Mouse (Mus musculus) CD4-positive helper T cell, adult 2 months (primary cell): ENCODE data around the gene Upp1.
"Not testable (repeated sequence)": the region's sequence is repeated elsewhere in the genome, so short reads cannot be mapped to it uniquely, and the experiment has no call there.

Source experiments
- DNase-seq: peaks from one replicate; pipeline ENCODE4 v3.0.0-alpha.2; 2012; ENCODE audit warnings: low read depth, missing footprints, low spot score

Gene Upp1

DNA sequence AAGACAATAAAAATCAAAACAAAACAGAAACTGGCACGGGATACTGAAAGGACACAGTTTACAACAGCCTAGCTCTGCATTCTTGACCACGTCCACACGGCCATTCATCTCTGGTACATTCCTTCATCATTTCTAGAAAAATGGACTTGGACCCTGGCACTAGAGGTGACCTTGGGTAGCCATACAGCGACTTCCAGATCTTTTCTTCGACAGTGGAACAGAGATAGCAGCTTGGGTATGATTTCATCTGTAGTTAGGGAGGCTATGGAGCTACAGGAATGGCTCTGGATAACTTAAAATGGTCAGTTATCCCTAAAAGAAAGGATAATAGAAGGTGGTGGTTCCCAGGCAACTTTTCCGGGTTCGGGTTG, at the start of gene Upp1:
TSS of gene Upp1 (plus strand) at position 54 of the 371 bp plus-strand sequence.
- DNase-seq, result no peak

GRCm38 (mm10) chr11:9076444-9076843, 41.5 kb upstream of the Upp1 start:
- no peak for DNase-seq

DNA sequence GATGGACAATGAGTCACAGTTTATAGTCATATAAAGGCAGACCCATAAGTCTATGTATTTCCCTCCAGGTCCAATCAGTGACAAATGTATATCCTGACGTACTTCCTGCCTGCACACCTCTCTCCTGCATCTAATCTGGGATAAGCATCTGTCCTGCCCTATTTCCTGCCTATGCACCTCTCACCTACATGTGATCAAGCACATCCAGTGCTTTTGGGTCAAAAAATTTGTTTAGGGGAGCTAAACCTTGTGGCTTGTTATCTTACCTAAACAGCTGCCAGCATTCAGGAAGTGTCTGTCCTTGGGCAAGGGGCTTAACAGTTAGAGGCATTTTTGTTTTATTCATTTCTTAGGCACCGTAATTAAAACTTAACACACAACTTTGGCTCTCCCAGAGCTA, 4.7 kb upstream of the Upp1 start:
- no peak for DNase-seq

GRCm38 (mm10) chr11:9115367-9116120, 2.4 kb upstream of the Upp1 start:
- DNase-seq, result no peak

GRCm38 (mm10) chr11:9116121-9116520, 1.8 kb upstream of the Upp1 start:
- DNase-seq, result no peak

- no peak for DNase-seq
These were observed 987 bp upstream of the Upp1 start for GRCm38 (mm10) chr11:9116916-9117315.

GRCm38 (mm10) chr11:9117358-9118049, 399 bp upstream of the Upp1 start:
- DNase-seq, result no peak

DNA sequence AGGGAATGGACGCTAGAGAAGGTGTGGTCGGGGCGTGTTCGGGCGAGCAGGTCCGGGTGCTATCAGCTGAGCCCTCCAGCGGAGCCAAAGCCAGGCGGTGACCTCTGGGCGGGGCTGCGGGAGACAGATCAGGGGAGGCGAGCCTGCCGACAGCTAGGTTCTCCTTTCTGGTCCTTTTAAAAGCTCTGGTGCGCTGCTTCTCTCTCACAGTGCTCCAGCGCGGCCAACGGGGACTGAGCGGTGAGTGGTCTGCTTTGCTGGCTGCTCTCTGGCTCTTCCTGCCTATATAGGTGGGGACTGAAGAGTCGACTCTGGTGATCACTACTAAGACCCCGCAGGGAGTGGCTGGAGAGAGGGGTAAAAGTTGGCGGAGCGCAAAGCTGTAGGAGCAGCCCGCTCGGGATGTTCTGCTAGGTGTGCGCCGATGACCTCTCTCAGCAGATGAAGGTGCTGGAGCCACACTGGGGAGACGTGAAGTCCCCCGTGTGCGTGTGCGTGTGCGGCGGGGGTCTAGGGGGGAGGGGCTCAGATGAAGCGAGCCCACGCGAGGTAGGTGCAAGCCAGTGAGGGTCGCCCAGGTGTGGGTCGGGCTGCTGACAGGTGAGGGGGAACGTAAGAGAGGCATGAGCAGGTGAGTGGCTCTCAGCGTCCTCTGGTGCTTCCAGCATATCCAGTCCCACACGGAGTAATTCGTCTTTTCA, 668 bp downstream of the Upp1 start:
- DNase-seq, result no peak

- DNase-seq, result no peak
These were observed 1.5 kb downstream of the Upp1 start for GRCm38 (mm10) chr11:9119231-9120020.

- DNase-seq, result no peak
These were observed 4.4 kb downstream of the Upp1 start for GRCm38 (mm10) chr11:9122315-9122714.

GRCm38 (mm10) chr11:9126373-9127107, 8.6 kb downstream of the Upp1 start:
- no peak for DNase-seq

- DNase-seq, result no peak
These were observed 10.2 kb downstream of the Upp1 start for GRCm38 (mm10) chr11:9128110-9128509.

GRCm38 (mm10) chr11:9129528-9129927, 11.6 kb downstream of the Upp1 start:
- DNase-seq, result no peak

GRCm38 (mm10) chr11:9131688-9132087, 13.8 kb downstream of the Upp1 start:
- DNase-seq, result no peak

DNA sequence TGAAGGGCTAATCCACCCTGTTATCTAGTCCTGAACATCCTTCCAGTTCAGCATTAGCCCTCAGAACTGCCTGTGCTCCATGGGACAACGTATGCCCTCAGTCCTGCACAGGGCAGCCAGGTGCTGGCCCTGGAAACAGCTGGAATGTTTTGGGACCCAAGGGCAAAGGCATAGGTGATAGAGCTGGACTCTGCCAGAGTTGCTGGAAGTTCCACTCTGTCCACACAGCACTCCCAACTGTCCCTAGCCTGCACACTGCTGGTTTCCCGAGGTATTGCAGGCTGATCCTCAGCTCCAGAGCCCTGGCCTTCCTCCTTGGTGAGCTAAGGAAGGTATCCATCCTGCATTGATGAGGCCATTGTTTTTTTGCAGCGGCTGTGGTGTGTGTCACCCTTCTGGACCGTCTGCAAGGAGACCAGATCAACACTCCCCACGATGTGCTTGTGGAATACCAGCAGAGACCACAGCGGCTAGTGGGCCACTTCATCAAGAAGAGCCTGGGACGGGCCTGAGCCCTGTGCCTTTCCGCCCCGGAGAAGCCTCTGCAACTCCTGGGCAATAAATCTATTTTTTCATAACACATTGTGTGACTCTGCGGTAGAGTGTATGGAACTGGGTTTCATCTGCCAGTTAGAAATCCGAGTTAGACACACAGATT, 17.8 kb downstream of the Upp1 start:
- DNase-seq, result no peak

DNA sequence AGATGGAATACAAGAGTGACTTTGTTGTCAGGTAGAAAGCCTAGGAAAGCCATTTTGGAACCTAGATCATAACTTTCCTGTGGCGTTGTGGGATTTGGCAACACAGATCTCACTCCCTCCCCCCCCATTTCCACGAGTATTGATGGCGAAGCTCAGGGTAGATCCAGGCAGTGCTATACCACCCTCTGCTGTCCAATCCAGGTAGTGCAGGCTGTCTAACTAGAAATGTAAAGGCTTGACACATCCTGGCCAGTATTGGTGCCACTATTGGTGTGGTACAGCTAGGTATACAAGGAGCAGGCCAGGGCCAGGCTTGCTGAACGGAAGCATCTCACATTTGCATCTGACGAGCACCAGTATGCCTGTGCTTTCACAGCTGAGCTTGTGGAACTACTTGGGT, 18.6 kb downstream of the Upp1 start:
- DNase-seq, result peak; percentile 40

DNA sequence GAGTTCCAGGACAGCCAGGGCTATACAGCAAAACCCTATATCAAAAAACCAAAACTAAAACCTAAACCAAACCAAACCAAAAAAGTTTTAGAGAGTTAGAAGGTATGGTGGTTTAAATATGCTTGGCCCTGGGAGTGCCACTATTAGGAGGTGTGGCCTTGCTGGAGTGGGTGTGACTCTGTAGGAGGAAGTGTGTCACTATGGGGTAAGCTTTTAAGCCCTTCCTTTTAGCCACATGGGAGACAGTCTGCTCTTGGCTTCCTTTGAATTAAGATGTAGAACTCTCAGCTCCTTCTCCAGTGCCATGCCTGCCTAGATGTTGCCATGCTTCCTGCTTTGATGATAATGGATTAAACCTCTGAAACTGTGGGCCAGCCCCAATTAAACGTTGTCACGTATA, 27.2 kb downstream of the Upp1 start:
- DNase-seq, result no peak

GRCm38 (mm10) chr11:9146115-9146514, 28.2 kb downstream of the Upp1 start:
- no peak for DNase-seq

- no peak for DNase-seq
These were observed 28.8 kb downstream of the Upp1 start for GRCm38 (mm10) chr11:9146683-9147082.

DNA sequence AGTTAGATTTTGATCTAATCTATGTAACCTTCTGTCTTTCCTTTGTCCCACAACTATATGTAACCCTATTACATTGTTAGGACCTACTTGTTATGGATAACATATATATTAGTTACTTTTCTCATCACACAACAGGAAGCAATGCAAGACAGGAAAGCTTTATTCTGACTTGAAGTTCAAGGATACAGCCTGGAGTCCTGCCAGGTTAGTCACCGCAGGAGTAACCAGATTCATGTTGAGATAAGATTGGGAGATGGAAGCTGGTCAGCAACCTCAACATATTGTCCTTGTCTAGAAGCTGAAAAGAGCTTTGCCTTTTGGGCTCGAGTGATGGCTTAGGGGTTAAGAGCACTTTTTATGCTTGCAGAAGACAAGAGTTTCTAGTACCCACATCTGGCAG, 30.3 kb downstream of the Upp1 start:
- DNase-seq, result no peak

- DNase-seq, result not testable (repeated sequence)
These were observed 32.5 kb downstream of the Upp1 start for GRCm38 (mm10) chr11:9150403-9150802.
